Mouse (Mus musculus): Measurements from ENCODE around the gene Fzr1.

The Fzr1 gene

DNA sequence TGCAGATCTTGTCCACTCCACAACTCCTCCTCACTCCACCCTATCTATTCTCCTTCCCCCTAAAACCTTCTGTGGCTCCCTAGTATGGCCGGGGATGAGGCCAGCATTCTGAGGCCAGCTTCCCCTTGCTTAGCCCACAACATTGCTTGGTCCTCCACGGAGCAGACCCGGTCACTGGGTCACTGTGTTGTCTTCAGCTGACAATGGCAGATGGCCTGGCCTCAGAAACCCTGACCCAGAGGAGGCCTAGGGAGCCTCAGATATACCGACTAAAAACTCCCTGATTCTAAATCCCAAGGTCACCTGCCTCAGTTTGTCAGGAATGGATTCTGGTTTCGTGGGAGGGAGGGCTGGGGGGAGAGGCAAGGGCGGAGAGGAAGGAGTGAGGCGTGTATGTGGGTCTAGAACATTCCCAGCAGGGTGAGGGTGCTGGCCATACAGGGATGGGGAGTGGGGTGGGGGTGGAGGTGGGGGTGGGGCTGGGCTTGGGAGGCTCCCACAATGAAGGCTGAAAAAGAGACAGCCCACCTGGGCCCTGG, 24.0 kb upstream of the Fzr1 start:
- in situ Hi-C loops (cut with MboI): no loop called here

DNA sequence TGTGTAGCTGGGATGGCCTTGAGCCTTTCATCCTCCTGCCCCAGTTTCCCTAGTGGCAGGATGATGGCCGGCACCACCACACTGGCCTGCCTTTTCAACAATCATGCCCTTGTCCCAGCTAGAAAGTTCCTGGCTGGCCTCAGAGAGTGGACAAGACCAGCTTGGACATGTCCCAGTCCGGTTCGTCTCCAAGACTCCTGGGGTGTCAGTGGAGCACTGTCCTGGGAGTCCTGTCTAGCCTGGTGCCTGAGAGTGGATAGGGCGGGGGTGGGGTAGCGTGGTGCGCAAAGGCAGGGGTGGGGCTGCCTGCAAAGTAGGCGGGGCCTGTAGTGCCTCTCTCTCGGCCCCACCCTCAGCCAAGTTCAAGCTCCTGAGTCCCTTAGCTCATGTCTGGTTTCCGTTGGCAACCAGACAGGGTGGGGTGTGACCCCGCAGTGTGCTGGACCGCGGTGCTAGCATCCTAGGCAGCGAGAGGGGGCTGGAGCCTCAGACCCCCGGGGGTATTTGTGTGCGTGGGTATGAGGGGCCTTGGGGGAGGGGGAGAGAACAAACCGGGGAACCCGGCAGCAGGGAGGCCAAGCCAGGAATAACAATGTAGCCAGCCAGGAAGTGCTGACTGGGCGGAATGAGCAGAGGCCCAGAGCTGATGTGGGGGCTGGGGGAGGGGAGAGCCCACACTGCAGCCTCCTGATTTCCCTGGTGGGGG, 23.4 kb upstream of the Fzr1 start:
- in situ Hi-C loops (cut with MboI): no loop called here

DNA sequence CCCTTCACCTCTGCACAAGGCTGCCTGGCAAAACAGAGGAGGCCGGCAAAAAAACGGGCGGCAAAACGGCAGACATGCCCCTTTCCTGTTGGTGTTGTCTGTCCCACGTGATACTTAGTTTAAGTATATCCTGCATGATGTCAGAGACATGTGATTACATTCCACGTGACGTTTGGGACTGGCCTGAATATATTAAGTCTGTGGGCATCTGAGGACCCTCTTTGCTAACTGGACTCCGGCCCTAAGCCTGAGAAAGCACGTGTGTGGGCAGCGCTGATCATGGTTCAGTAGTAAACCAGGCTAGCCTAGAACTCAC, 22.8 kb upstream of the Fzr1 start:
- in situ Hi-C loops (cut with MboI): no loop called here

DNA sequence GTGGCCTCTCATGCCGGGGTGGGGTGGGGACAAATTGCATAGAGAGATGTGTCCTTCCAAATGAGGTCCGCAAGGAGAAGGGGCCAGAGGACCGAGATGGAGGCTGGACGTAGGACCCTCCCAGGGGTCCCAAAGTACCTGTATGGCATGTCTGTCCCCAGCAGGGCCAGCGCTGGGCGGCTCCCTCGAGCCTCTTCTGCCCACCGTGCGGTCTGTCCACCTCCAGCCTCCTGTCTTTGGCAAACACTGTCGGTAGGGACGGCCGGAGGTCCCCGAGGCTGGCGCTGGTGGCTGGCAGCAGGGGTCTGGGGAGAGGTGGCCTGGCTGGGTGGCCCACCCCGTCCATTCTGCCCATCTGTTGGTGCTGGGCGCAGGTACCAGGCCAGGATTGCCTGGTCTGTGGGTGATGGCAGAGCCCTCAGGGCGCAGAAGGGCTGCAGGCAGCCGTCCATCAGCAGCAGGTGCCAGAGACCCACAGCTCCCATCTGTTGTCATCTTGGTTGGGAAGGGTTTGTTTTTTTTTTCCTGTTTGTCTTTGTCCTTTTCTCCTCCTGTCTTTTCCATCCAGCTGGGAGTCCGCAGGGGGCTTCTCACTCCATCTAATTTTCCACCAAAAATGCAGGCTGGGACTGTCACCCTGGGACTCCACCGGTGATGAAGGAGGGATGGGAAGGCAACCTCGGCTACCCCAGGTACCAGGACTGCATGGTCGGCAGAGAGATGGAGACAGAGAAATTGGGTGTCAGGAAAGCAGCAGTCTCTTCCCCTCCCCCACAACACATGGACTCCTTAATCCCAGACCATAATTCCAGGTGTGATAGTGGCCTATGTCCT, 22.3 kb upstream of the Fzr1 start:
- in situ Hi-C loops (cut with MboI): no loop called here

DNA sequence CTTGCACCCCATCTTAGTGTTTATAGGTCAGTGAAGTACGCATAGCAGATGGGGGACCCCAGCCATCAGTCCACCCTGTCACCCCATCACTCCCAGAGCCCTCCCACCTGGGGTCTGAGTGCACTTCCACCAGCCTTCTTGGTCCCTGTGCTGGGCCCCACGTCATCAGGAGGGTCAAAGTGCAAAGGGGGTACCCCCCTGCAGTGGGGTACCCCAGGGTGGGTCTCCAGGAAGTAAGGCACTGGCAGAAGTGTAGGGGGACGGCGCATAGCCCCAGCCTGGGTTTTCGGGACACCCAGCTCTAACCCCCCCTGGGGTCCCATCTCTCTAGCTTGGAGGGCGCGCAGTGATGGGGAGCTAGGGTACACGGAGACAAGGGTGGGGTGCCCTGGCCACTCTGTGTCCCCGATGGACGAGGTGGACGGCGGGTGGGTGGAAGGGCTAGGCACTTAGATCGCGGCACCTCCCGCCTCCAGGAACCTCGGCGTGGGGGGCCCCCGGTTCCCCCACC, 21.5 kb upstream of the Fzr1 start:
- in situ Hi-C loops (cut with MboI): no loop called here

GRCm38 (mm10) chr10:81399296-81399695, 21.0 kb upstream of the Fzr1 start:
- in situ Hi-C loops (cut with MboI): no loop called here

DNA sequence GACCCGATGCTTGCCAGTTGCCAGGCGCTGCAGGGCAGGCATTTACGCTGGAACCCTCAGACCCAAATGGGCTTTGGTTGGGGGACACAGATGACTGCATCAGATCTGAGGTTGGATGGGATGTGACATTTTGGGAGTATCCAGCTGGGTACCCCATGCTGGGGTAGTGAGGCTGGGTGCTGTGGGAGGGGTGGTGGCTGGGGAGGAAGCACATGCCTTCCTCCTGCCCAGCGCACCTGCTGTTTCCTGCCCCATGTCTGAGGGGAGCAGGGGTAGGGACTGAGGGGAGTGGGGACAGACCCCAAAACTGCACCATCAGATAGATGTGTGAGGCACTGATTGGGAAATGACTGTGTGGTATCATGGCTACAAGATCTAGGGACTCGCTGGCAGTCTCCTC, 18.4 kb upstream of the Fzr1 start:
- in situ Hi-C loops (cut with MboI): no loop called here

DNA sequence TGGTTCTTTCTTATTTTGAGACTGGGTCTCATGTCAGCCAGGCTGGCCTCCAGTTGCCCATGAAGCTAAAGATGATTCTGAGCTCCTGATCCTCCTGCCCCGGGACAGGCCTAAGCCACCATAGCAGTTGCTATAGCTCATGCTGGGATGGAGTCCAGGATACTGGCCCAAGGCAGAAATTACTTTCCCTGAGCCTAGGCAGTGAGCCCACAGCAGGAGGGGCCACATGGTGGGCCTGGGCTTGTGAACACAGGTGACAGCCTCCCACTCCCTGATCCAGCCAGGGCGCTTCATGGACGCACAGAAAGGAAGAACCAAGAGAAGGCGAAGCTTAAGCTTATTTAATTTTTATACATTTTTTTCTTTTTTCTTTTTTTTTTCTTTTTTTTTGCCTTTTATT, 17.5 kb upstream of the Fzr1 start:
- in situ Hi-C loops (cut with MboI): no loop called here

GRCm38 (mm10) chr10:81395127-81395526, 16.8 kb upstream of the Fzr1 start:
- in situ Hi-C loops (cut with MboI): no loop called here

DNA sequence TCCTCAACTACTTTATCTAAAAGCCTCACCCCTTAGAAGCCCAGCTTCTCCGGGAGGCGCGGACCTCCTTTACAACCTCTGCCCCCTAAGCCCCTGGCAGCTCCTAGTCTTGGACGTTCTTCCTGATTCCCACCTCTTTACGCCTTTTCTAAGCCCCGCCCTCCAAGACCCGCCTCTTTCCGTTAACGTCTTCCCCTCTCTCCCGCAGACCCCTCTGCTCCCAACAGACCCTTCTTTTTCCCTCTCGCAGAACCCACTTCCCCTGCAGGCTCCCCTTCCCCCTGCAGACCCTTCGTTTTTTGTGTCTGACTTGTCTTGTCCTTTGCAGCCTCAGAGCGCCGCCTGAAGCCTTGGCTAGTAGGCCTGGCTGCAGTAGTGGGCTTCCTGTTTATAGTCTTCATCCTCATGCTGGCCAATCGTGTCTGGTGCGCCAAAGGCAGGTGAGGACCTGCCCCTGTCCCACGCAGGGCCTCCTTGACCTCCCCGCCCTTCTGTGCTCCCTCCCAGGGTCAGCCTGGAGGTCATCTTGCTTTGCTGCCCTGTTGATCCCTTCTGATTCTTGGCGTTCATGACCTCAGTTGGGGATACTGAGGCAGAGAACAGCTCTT, 15.2 kb upstream of the Fzr1 start:
- in situ Hi-C loops (cut with MboI): no loop called here

DNA sequence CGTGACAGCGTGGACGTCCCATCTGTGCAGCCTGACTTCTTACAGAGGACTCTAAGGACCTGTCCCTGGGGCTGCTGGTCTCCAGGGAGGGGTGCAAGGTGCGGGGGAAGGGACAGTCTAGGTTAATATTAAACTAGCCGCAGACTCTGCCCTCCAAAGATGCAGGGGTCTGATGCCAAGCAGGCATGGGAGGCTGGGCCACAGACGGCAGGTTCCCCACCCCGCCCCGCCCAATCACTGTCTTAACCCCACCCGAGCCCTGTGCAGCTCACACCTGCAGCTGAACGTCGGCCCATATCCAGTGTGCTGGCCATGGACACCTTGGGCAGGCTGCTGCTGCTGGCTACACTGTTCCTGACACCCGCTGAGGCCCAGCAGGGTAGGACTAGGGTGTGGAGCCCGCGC, 14.5 kb upstream of the Fzr1 start, which contains the start of gene Smim24:
Smim24 (plus strand) TSS at position 271 of the 405 bp plus-strand sequence.
- in situ Hi-C loops (cut with MboI): no loop called here

GRCm38 (mm10) chr10:81392270-81392669, 14.0 kb upstream of the Fzr1 start:
- in situ Hi-C loops (cut with MboI): no loop called here

GRCm38 (mm10) chr10:81390678-81390965, 12.3 kb upstream of the Fzr1 start:
- in situ Hi-C loops (cut with MboI): no loop called here

DNA sequence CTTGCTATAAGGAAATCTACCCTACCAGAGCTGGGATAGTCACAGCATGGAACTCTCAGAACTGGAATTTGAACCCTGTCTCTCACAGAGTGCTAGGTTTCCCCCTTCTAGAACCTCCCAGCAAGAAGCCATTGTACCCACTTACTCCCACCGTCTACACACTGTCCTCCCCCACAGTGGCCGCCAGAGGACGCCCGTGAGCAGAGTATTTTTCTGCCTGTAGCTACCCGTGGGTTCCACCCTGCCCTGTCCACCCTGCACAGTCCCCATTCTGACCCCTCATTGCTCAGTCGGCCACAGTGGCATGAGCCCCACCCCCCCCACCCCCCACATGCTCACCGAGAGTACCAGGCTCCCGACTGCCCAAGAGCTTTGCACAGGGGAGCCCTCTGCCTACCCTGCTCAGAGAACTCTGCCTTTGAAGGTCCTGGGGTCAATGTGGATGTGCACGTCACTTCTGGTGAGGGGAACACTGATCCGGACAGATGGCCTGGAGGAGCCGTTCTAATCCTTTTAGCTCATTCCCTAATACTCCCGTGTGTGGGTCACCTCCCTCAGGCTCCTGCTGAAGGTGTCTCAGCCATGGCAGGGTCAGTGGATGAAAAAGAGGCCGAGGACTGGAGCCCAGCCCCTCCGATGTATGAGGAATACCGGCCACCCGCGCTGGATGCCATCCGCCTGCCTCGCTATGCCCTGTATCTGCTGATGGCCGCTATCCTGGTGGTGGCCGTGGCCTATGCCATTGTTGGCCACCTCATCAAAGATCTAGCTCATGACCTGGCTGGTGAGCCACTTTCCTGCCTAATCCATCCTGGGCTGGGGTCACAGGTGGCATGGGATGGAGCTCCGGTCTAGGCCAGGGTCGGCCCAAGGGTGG, 11.7 kb upstream of the Fzr1 start:
- in situ Hi-C loops (cut with MboI): no loop called here

DNA sequence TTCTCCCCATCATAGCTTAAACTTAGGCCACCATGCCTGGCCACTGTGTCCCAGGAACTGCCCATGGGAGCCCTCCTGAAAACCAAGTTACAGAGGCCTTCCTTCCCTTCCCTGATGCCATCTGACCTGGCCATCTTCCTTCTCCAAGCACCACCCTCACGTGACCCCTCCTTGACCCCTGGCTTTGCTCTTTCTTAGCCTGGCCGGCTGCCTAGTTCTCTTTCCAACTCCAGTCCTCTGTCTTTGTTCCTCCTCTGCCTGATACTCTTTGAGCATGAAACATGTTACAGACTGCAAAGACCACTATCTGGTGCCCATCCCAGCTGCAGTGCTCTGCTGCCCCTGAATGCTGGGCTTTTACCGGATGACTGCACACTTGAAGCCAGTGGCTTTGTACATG, 11.1 kb upstream of the Fzr1 start:
- in situ Hi-C loops (cut with MboI): no loop called here

GRCm38 (mm10) chr10:81388505-81389055, 10.3 kb upstream of the Fzr1 start, which contains the start of gene Gm48552:
Gene Gm48552 (plus strand): TSS chr10:81389005.
- in situ Hi-C loops (cut with MboI): no loop called here

GRCm38 (mm10) chr10:81387716-81388115, 9.4 kb upstream of the Fzr1 start:
- in situ Hi-C loops (cut with MboI): no loop called here

GRCm38 (mm10) chr10:81385603-81386306, 7.4 kb upstream of the Fzr1 start:
- in situ Hi-C loops (cut with MboI): no loop called here

- in situ Hi-C loops (cut with MboI): no loop called here
These were observed 6.3 kb upstream of the Fzr1 start for GRCm38 (mm10) chr10:81384605-81384982.

- in situ Hi-C loops (cut with MboI): no loop called here
These were observed 5.7 kb upstream of the Fzr1 start, which contains the start of the genes Dohh and Gm48551 for GRCm38 (mm10) chr10:81383802-81384604. Gene Dohh (plus strand): TSS chr10:81384428. Gene Gm48551 (plus strand): TSS chr10:81384466.
